Mouse (Mus musculus) cortical plate, adult 2 months (tissue): Measurements from ENCODE around the gene Glcci1.

Source experiments
- CTCF ChIP-seq: fragments of 200-500 bp; IDR thresholded peaks from 2 replicates; pipeline ENCODE4 v1.5.1; 2011; ENCODE audit warnings: mild to moderate bottlenecking, control low read depth, low read length; ENCODE audit not compliant: insufficient read depth; ENCODE audit errors: extremely low read depth
- POLR2A ChIP-seq: fragments of 200-500 bp; IDR thresholded peaks from 2 replicates; pipeline ENCODE4 v1.6.1; 2011; ENCODE audit warnings: mild to moderate bottlenecking, low read length, control low read depth; ENCODE audit not compliant: insufficient read depth; ENCODE audit errors: extremely low read depth

DNA sequence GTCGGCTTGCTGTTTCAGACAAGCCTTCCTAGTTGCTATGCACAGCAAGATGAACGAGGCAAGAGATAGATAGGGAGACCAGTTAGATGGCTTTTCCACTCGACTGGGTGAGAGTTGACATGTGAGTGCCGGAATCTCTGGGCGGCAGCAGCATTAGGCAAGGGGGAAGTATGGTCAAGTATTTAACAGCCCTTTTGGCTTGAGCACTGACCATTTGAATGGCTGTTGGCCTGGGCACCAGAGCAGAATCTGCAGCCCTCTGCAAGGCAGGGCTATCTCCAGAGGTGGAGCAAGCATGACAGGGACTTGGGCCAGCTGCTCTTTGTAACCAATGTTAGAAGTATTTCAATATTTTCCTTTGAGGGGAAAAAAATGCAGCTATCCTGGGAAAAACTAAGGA lies 36.5 kb upstream of the Glcci1 start:
- no peak for TF ChIP-seq CTCF
- TF ChIP-seq POLR2A, result no peak
